In the genomic region with DNA sequence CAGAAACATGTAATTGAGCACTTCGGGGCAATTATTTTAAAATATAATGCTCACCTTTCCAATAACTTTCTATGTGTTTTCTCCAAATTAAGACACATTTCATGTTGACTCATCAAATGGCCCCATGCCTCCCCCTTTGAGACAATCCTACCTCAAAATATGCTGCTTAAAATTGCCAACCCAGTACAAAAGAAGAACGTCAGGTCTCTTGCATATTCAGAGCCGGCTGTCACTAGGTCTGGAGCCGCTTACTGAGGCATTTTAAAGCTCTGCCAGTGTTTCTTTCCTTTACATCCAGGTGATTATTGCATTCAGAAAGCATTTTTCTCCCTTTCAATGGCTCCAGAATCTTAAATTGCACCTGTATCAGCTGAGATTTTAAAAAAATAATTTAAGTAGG, we compare ENCODE assay signal across 23 mouse cellular contexts.
"Had no signal": no experiment of that assay in that cellular context is flagged by ENCODE, and none has a peak within 500 bp of the region (broad histone marks: within the 10 kb centered on the region; RNA-seq: fewer than 3 reads in every experiment).

No protein-coding gene starts in this region.

- H3K4me3 ChIP-seq: limb, embryonic 12.5 days; limb, embryonic 15.5 days; megakaryocyte, embryonic 14.5 days; midbrain, embryonic 10.5 days; midbrain, embryonic 13.5 days; myocyte; neural tube, embryonic 13.5 days; stomach, embryonic 15.5 days had no signal

- DNase-seq: kidney, adult 9 months; kidney, postnatal 14 days; kidney, postnatal 4 days; left cerebral cortex, postnatal 4 days; liver, postnatal 0 days; lung, embryonic 14.5 days; lung, postnatal 36 days; right cerebral cortex, postnatal 25 days; spleen, adult 18-20 months; thymus, adult 18-20 months; thymus, postnatal 36 days had no signal

- H3K36me3 ChIP-seq: limb, embryonic 12.5 days; limb, embryonic 15.5 days; midbrain, embryonic 10.5 days; midbrain, embryonic 13.5 days; neural tube, embryonic 13.5 days; stomach, embryonic 15.5 days had no signal

- H3K4me1 ChIP-seq: limb, embryonic 12.5 days; limb, embryonic 15.5 days; megakaryocyte, embryonic 14.5 days; midbrain, embryonic 10.5 days; midbrain, embryonic 13.5 days; neural tube, embryonic 13.5 days; stomach, embryonic 15.5 days had no signal

- H3K27me3 ChIP-seq: limb, embryonic 12.5 days; limb, embryonic 15.5 days; megakaryocyte, embryonic 14.5 days; midbrain, embryonic 13.5 days; neural tube, embryonic 13.5 days; stomach, embryonic 15.5 days had no signal

- ATAC-seq: liver, postnatal 0 days; lung, postnatal 0 days; midbrain, embryonic 13.5 days; midbrain, embryonic 16.5 days had no signal

- H3K4me2 ChIP-seq: limb, embryonic 12.5 days; limb, embryonic 15.5 days; liver, embryonic 11.5 days; lung, embryonic 14.5 days; midbrain, embryonic 13.5 days; neural tube, embryonic 13.5 days; stomach, embryonic 15.5 days had no signal

- H3K9me3 ChIP-seq: limb, embryonic 12.5 days; limb, embryonic 15.5 days; megakaryocyte, embryonic 14.5 days; midbrain, embryonic 10.5 days; midbrain, embryonic 13.5 days; neural tube, embryonic 13.5 days; stomach, embryonic 15.5 days had no signal

- H3K9ac ChIP-seq: limb, embryonic 12.5 days; limb, embryonic 15.5 days; liver, embryonic 14.5 days; liver, postnatal 0 days; lung, embryonic 14.5 days; midbrain, embryonic 13.5 days; neural tube, embryonic 13.5 days; stomach, embryonic 15.5 days had no signal

- H3K27ac ChIP-seq: limb, embryonic 12.5 days; limb, embryonic 15.5 days; liver, embryonic 14.5 days; midbrain, embryonic 10.5 days; midbrain, embryonic 13.5 days; neural tube, embryonic 13.5 days; stomach, embryonic 15.5 days had no signal
